Mouse (Mus musculus) erythroblast, adult 5-6 weeks (primary cell): ENCODE data around the gene Dab2ip. TPM values are rescaled to one million over a fixed set of nuclear protein-coding genes. Genes with fewer than 3 reads are reported as not detected.

Experiments used
- ATAC-seq: replicated peaks from 2 replicates; pipeline ENCODE4 v1.8.0; 2016; ENCODE audit warnings: moderate number of reproducible peaks, mild to moderate bottlenecking, moderate TSS enrichment, inconsistent platforms; ENCODE audit not compliant: poor library complexity, low FRiP score, severe bottlenecking
- total RNA-seq, 2 experiments: library from RNA; stranded (forward) in 1 of 2; stranded (reverse) in 1 of 2; fragments of 150-400 nt in 1 of 2; fragments of 200-764, 138-1000 nt in 1 of 2; gene quantifications; 2 replicates each; pipeline versions ENCODE4 v1.2.3 to v1.2.4; 2015 to 2017; ENCODE audit warnings: low replicate concordance in 2 of 2

The Dab2ip gene
- total RNA-seq (2015; ENCODE audit: low replicate concordance) (0.19 and 2.3 TPM in 2 replicates), total RNA-seq (2017; ENCODE audit: low replicate concordance) (1.4 and 2.2 TPM in 2 replicates)

DNA sequence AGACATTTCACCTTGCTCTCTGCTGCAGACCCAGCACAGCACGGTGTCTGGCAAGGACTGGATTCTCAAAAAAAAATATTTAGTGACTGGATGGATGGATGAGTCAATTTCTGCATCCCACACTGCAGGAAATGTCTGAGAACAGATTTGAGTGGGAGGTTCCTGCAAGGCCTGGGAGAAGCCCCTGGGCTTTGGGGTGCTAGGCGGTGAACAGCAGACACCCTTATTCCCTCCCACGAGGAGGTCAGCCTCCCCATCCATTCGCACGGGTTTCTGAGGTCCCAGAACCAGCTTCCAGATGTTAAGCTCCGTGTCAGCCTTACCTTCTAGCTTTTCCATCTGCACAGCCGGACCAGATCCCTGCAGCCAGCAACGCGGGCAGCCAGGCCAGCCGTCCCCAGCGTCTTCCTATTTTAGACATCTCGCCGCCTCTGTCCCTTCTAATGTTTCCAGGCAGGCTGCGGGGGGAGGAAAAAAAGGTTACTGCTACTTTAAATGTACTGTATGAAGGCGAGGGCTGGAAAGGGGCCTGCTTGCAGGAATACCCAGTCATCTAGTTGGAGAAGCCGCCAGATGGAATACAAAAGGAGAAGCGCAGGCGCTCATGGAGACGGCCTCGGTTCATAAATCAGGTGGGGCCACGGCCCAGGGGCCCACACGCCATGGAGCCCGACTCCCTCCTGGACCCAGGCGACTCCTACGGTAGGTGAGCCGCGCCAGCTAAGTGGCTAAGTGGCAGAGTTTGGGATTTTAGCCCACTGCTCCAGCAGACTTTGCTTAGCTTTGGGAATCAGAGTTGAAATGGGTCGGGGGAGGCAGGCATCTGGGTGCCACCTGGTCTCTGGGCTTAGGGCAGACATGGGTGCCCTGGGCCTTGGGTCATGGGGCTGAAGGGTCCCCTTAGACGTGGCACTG, at the start of gene Dab2ip:
TSS of gene Dab2ip (plus strand) at position 356 of the 915 bp plus-strand sequence.
- no peak for ATAC-seq

DNA sequence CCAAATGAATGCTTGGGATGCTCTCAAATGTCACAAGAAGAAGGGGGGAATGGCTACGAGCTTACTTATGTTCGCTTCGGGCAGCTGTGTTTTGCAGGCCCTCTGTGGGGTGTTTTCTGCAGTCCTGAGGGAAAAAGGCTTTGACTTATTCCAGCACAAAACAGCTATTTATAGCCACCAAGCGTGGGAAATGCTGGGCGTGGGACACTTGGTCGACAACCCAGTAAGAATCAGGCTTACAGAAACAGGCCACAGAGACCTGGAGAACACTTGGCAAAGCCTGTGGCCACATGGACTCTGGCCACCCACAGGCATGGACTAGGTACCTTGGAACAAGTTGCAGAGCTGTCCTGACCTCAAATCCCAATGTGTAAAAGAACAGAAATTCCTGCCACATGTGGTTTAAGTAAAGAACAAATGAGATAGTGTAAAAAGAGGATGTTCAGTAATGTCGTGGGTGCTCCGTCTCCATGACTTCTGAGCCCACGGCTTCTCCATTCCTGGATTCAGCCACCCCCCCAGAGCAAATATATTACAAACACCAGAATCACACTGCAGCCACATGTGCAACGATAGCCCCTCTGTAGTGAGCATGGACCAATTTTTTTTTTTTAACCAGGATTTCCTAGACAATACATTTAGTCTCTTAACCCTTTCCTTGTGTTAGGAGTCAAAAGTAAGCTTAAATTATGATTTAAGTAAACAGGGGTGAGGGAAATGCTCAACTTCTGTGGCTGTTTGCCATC, 49.3 kb upstream of the Dab2ip start:
- no peak for ATAC-seq

DNA sequence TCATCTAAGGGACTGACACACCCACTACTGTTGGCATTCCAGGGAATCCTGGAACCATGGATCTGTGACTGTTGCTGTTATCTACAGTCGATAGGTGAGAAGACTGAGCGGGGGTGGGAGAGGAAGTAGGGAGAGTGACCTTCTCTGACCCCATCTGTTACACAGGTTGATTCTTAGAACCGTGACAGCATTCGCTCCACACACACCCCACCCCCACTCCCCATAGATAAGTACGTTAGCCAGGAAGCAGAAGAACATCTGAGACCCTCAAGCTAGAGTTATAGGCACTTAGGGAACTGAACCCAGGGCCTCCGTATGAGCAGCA, 48.8 kb upstream of the Dab2ip start:
- ATAC-seq, result no peak

DNA sequence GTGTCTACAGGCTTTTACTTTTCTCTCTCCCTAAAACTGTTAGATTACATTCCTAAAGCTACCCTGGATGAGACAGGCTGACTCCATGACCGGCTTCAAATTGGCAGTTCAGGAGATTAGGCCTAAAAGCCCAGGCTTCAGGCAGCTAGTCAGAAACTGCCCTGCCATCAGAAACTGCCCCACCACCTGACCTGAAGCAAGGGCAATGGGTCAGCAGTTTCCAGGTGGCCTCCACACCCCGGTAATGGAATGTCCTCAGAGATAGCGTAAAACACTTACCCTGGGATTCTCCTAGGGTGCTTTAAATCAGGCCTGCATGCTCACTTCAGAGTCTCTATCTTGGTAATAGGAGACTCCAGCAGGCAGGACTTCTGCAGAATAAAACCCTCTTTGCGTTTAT, 48.2 kb upstream of the Dab2ip start:
- no peak for ATAC-seq

DNA sequence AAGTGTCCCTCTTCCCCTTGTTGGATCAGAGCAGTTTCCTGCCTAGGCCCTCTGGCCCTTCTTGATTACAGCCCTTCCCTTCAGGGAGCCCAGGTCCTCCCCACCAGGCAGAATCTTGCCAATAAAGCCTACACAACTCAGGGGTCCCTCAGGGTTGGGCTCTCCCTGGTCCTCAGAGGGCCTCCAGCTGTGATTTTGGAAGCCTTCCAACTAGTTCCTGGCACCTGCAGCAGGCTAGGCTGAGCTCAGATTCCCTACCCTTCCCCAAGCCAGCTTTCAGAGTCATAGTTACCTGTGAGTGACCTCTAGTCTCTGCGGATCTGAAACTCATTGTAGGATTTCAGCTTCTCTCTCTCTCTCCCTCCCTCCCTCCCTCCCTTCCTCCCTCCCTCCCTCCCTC, 47.1 kb upstream of the Dab2ip start:
- ATAC-seq, result no peak

DNA sequence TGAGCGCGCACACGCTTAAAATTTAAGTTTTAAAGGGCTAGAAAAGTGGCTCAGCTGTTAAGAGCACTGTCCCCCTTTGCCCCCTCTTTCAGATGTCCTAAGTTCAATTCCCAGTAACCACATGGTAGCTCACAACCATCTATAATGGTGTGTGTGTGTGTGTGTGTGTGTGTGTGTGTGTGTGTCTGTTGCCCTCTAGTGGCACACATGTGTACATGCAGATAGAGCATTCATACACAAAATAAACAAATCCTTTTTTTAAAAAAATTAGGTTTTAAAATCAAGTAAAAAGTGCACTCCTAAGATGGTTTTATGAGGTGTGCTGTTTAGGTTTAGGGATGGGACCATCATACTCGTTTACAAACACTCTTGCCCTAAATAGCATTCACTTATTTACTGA, 45.8 kb upstream of the Dab2ip start:
- no peak for ATAC-seq

DNA sequence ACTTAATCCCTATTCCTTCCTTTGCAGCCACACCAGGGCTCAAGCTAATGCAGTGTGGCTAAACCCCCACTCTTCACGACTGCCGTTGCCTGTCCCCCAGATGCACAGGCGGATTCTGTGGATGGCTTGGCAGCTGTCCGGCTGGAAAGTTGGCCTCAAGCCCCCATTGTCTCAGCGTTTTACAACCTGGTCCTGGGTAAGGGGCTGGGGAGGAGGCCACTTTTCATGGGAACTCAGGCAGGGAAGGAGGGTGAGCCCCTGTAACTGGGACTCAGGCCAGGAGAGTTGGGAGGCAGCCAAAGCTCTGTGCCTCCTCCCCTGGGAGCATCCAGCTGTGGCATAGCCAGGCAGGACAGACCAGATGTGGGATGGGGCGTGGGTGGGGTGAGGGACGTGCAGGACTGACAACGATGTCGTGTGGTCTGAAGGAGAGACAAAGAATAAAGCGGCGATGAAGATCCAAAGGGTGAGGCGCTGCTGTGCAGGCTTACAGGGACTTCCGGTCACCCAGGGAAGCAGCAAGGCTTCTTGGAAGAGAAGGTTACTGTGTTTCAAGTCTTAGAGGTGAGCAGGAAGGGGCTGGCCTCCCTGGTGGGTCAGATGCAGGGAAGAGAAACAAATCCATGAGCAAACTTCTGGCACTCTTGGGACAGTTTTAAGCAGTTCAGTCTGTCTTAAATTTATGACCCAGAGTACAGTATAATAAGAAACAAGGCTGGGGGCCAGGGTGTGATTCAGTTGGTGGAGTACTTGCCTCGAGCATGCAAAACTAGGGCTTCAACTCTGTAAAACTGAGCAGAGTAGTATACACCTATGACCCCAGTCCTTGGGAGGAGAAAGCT, 43.8 kb upstream of the Dab2ip start:
- ATAC-seq, result no peak

DNA sequence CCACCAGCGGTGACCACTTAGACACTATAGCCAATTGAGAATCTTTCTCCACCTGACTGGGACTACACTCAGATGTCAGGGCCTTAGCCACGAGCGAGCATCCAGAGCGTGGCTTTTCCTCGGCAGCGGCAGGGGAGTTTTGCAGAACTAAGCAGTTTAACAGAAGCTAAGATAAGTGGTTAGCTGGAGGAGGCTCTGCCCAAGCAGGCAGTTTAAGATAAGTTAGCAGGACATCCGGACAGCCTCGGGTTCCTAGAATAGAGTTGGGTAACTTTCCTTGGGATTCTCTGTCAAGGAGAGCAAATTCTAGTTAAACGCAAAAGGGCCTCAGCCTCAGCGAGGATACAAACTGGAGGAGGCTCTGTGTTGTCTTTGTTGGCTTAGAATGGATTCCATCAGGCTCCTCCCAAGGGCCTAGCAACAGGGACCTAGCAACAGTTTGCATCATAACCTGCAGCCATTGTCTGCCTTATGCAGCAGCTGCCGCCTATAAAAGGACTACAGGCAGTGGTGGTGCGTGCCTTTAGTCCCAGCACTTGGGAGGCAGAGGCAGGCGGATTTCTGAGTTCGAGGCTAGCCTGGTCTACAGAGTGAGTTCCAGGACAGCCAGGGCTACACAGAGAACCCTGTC, 31.3 kb upstream of the Dab2ip start:
- ATAC-seq, result no peak

DNA sequence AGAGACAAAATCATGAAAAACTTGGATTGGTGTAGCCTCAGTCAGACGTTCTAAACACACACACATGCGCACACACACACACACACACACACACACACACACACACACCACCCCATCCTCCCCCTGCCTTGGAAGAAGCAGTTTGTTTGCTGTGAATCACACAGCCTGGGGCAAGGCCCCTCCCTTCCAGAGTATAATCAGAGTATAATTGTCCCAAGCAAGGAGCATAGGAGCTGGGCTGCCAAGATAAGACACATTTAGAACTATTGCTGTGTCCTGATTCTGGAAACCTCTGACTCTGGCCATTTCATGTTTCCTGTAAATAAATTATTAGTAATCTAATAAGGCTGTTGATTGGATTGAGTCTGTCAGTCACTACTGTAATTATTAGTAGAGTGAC, 29.0 kb upstream of the Dab2ip start:
- ATAC-seq, result no peak

DNA sequence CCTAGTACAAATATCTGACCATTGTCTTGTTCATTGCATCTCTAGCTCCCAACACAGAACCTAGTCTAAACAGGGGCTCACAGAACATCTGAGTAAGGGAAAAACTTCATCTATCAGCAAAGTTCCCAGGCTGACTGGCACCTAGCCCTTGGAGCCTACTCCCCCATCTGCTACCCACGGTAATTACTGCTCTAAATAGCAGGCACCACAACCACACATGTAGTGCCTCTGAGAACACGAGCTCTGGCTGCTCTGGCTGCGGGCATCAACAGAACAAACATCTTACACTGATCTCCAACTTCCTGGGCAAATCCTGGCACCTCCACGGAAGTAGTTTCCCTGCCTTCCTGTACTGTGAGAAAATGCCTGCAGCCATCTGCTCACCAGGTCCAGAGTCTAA, 28.2 kb upstream of the Dab2ip start:
- ATAC-seq, result no peak

DNA sequence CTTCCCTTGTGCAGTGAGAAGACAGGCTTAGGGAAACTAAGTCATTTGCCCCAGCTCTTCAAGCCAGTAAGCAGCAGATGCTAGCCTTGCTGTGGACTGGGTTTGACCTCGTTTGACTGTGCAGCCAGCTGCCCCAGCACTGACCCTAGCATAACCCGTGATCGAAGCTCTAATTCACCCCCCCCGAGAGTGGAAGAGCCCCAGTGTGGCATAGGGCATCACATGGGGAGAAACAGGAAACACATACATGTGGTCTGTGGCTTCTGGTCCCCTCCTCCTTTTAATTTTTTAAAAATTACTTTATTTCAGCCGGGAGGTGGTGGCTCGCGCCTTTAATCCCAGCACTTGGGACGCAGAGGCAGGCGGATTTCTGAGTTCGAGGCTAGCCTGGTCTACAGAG, 27.3 kb upstream of the Dab2ip start:
- ATAC-seq, result no peak

DNA sequence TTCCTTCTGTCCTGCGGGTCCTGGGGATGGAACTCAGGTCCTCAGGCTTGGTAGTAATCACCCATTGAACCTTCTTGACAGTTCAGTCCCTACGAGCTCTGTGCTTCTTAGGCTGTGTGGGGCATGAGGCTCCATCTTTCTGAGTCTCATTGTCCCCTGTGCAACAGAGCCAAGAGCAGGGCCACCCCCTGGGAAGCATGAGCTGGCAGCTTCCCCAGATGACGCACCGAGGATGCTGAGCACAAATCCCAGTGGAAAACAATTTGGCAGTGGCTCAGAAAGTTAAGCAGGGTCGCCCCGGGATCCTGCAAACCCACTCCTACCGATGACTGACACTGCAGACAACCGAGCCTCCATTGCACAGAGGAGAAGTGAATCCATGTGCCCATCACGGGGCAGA, 24.4 kb upstream of the Dab2ip start:
- ATAC-seq, result no peak

DNA sequence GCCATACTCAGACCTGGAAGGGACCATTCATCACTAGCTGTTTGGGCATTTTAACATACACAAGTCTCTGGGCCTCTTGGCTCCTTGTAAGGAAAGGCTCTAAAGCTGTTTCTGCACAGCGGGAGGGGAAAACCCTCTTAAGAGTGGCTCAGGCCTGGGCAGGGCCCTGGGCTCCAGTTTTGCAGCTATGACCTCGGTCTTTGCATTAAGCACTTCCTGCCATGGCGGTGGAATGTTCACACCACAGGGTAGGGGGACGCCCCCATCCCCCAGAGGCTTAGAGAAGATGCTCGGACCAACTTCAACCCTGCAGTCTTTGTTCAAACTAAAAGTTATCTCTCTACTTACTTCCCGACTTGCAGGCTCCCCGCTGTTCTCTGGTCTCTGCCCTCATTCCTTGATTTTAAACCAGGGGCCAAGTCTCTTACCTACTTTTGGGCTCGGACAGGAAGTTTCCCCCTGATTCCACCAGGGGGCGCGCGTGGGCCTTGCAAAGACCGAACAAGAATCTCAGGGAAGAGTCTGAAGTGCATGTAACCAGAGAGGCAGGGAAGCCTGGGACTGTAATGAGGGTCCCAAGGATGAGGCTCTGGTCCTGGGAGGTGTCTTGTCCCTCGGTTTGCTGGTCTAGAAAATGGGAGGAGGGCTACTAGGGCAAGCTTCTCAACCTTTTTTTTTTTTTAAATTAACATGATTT, 18.6 kb upstream of the Dab2ip start:
- ATAC-seq, result peak; percentile 77; the same call in 1 of the 2 replicates

DNA sequence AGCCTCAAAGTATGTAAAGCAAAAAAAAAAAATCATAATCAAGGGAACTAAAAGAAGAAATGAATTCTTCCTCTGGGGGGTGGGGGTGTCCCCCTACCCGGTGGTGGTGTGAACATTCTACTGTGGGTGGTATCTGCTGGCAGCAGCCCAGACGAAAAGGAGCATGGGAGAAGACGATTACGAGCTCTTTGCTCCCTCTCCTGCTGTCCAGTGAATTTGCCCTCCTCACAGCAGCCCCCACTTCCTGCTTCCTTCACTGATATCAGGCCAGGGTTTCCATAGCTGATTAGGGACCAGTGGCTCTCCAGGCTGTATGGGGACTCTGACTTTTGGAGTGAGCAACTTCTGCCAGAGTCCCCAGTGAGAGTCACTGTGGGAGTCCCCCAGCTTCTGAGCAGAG, 17.3 kb upstream of the Dab2ip start:
- no peak for ATAC-seq

DNA sequence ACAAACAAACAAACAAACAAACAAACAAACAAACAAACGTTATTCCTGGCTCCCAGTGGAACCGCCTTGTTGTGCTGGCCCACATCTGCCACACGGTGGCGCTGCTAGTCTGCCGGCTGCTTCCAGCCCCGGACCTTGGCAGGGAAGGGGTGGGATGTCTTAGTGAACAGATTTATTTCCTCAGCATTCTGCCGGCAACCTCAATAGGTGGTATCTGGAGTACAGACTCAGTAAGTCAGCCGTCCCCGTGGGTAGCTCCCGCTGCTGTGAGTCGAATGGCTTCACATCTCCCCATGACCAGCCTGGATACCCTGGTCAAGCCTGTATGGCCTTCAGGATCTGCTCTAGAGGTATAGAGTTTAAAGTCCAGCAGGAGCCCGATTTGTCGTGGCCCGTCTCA, 13.3 kb upstream of the Dab2ip start:
- ATAC-seq, result peak; percentile 61; the same call in 1 of the 2 replicates

DNA sequence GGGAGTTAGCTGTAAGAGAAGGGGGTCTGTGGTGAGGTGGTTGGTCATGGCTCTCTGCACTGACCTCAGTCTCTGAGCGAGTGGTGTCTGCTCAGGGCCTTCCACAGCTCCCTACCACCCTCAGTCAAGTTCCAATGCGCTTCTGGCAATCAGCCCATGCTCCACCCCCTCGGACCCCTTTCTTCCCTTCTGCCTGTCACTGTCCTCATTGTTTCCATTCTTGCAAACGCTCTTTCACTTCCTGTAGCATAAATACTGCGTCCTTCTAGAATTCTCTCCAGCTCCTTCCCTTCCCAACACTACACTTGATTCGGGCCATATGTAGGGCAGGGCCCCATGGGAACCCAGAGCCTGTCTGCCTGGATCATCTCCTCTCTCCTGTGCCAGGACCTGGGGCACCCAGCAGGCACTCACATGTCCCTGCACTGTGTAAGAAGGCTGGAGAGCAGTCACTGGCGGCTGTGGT, 12.9 kb upstream of the Dab2ip start:
- no peak for ATAC-seq

DNA sequence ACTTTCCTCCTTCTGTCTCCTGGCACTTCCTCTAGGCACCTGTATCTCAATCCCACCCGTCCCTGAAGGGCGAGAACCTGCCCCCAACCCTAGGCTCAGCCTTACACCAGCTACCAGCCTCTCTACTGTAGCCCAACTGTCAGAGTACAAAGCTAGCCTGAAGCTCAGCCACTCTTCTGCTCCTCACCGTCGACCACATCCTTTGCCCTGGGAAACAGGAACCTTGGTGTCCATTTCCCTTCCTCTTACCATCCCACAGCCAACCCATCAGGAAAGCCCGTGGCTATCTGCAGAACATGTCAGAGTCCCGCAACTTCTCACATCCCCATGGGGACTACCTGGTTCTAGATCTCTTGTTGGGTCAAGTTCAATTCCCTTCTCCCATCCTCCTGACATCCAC, 11.6 kb upstream of the Dab2ip start:
- ATAC-seq, result no peak

DNA sequence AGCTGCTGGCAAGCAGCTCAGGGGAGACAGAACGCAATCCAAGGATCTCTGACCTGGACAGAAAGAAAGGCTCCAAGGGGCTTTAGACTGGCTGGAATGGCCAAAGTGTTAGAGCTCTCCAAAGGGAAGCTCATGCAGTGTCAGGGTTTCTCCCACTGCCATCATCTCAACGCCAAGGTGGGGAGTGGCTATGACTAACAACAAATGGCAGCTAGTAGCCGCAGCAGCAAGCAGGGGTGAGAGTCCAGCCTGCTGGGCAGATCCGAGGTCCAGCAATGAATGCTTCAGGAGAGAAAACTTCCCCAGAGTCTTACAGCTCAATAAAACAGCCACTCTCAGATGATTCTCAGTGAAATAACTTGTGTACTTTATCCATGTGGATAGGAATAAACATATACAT, 8.9 kb upstream of the Dab2ip start:
- ATAC-seq, result no peak

DNA sequence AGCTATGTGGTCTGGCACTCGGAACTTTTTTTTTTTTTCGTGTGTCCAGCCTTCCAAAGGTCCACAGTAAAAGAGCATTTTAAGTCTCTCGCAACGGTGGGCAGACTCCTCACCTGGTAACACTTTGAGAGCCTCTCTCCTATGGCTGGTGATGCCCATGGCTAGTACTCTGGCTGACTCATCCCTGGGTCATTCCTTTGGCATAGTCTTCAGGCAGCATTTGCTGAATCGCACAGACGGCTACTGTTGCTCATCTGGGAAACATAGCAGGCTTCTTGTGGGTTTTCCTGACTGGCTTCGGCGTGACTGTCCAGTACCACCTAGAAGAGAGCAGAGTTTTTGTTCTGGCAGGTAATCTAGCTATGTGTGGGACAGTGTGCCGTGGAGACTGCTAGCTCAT, 8.0 kb upstream of the Dab2ip start:
- no peak for ATAC-seq
